Mouse (Mus musculus) thymus, adult 2 months (tissue): ENCODE results near the gene Prpf38b. TPM values are rescaled to one million over a fixed set of nuclear protein-coding genes. Genes with fewer than 3 reads are reported as not detected.
"Not testable (repeated sequence)": the region's sequence is repeated elsewhere in the genome, so short reads cannot be mapped to it uniquely, and the experiment has no call there.

ENCODE experiments used
- DNase-seq: peaks from one replicate; pipeline ENCODE4 v3.0.0; 2021
- H3K27ac ChIP-seq: fragments of 200-500 bp; 2 replicates; pipeline ENCODE4 v1.5.1; 2012; ENCODE audit warnings: low read length, control low read depth; ENCODE audit not compliant: control insufficient read depth, insufficient read depth
- H3K27me3 ChIP-seq: fragments of 200-500 bp; 2 replicates; pipeline ENCODE4 v1.6.1; 2012; ENCODE audit warnings: mild to moderate bottlenecking, low read length, moderate library complexity, mixed read lengths; ENCODE audit not compliant: control insufficient read depth, insufficient read depth
- H3K36me3 ChIP-seq: fragments of 200-500 bp; 2 replicates; pipeline ENCODE4 v1.6.1; 2012; ENCODE audit warnings: mild to moderate bottlenecking, low read length, moderate library complexity; ENCODE audit not compliant: control insufficient read depth, insufficient read depth
- H3K4me1 ChIP-seq: fragments of 200-500 bp; replicated peaks from 2 replicates; pipeline ENCODE4 v1.6.1; 2012; ENCODE audit warnings: low read length; ENCODE audit not compliant: control insufficient read depth, insufficient read depth
- H3K4me3 ChIP-seq: fragments of 200-500 bp; 2 replicates; pipeline ENCODE4 v1.5.1; 2012; ENCODE audit warnings: mild to moderate bottlenecking, low read length, control low read depth, moderate library complexity; ENCODE audit not compliant: control insufficient read depth, insufficient read depth
- CTCF ChIP-seq: fragments of 200-500 bp; IDR thresholded peaks from 2 replicates; pipeline ENCODE4 v1.5.1; 2012; ENCODE audit warnings: mild to moderate bottlenecking, control low read depth, low read length, moderate library complexity, borderline replicate concordance; ENCODE audit not compliant: control insufficient read depth, poor library complexity, insufficient read depth; ENCODE audit errors: extremely low read depth
- POLR2A ChIP-seq: fragments of 200-500 bp; IDR thresholded peaks from 2 replicates; pipeline ENCODE4 v1.6.1; 2012; ENCODE audit warnings: mild to moderate bottlenecking, low read length, control low read depth, moderate library complexity; ENCODE audit not compliant: control insufficient read depth, poor library complexity, insufficient read depth; ENCODE audit errors: extremely low read depth
- WGBS: fragments of 180-500 bp; shearing (Covaris S2); methylation state at CpG from one replicate; pipeline ENCODE4 v1.1.7; 2018; 5-methylcytosine and 5-hydroxymethylcytosine counted together
- polyA plus RNA-seq: library from polyadenylated mRNA; depleted of rRNA; stranded (reverse); fragments of >200 nt; gene quantifications from 2 replicates; pipeline ENCODE4 v1.2.3, GENCODE M21; 2012

Prpf38b gene
- polyA plus RNA-seq, 1 experiment = 141 TPM

GRCm38 (mm10) chr3:108867449-108867848 lies 44.1 kb downstream of the Prpf38b start:
- no peak for TF ChIP-seq POLR2A
- TF ChIP-seq CTCF = no peak
- Histone ChIP-seq H3K4me3 (no peak overlapping the region), H3K27me3 (no peaks in the 10 kb centered on the region), H3K36me3 (no peaks in the 10 kb centered on the region), H3K4me1 (peaks cover 9% of the 10 kb centered on the region), H3K27ac (no peak overlapping the region)
- 99% methylated on average over 3 of the region's 3 CpGs for WGBS
- DNase-seq = no peak

GRCm38 (mm10) chr3:108865676-108866075 lies 45.9 kb downstream of the Prpf38b start:
- TF ChIP-seq CTCF (no peak), POLR2A (no peak)
- no peaks in the 10 kb centered on the region for H3K36me3 ChIP-seq
- 8% methylated on average over 3 of the region's 3 CpGs for WGBS
- DNase-seq = peak; percentile 67
- H3K4me1 ChIP-seq = peaks cover 9% of the 10 kb centered on the region
- H3K27me3 ChIP-seq = no peaks in the 10 kb centered on the region
- H3K4me3 ChIP-seq = no peak overlapping the region
- H3K27ac ChIP-seq = peak overlapping the region; percentile 58

GRCm38 (mm10) chr3:108865129-108865528 lies 46.4 kb downstream of the Prpf38b start:
- Histone ChIP-seq H3K27ac (peak overlapping the region; percentile 58), H3K4me3 (no peak overlapping the region), H3K27me3 (no peaks in the 10 kb centered on the region), H3K4me1 (peaks cover 9% of the 10 kb centered on the region), H3K36me3 (no peaks in the 10 kb centered on the region)
- 21% methylated on average over 3 of the region's 3 CpGs for whole genome bisulfite sequencing
- no peak for DNase-seq
- TF ChIP-seq POLR2A (no peak), CTCF (no peak)

GRCm38 (mm10) chr3:108863091-108863490 lies 48.4 kb downstream of the Prpf38b start:
- Histone ChIP-seq H3K36me3 (no peaks in the 10 kb centered on the region), H3K4me3 (no peak overlapping the region), H3K27me3 (no peaks in the 10 kb centered on the region), H3K27ac (no peak overlapping the region), H3K4me1 (peaks cover 9% of the 10 kb centered on the region)
- 95% methylated on average over 10 of the region's 10 CpGs for WGBS
- TF ChIP-seq POLR2A (no peak), CTCF (no peak)
- DNase-seq = no peak

- not testable (repeated sequence) for H3K27me3 ChIP-seq, H3K36me3 ChIP-seq, H3K27ac ChIP-seq, DNase-seq, H3K4me3 ChIP-seq, H3K4me1 ChIP-seq
- WGBS = 85% methylated on average over 4 of the region's 4 CpGs
Observed at GRCm38 (mm10) chr3:108862282-108862681, 49.2 kb downstream of the Prpf38b start.

- WGBS = 86% methylated on average over 2 of the region's 2 CpGs
Observed at GRCm38 (mm10) chr3:108860786-108861185, 50.7 kb downstream of the Prpf38b start.

GRCm38 (mm10) chr3:108858231-108858770 lies 53.2 kb downstream of the Prpf38b start:
- DNase-seq = no peak
- 87% methylated on average over 7 of the region's 7 CpGs for WGBS
- no peak for TF ChIP-seq CTCF
- TF ChIP-seq POLR2A = no peak
- Histone ChIP-seq H3K4me3 (no peak overlapping the region), H3K4me1 (no peaks in the 10 kb centered on the region), H3K27ac (no peak overlapping the region; the same call in 1 of the 2 replicates), H3K36me3 (no peaks in the 10 kb centered on the region), H3K27me3 (no peaks in the 10 kb centered on the region)

More at GRCm38 (mm10) chr3:108860786-108861185, 50.7 kb downstream of the Prpf38b start:
- no peak overlapping the region for H3K27ac ChIP-seq
- no peak overlapping the region for H3K4me3 ChIP-seq
- DNase-seq = no peak
- H3K27me3 ChIP-seq = no peaks in the 10 kb centered on the region
- TF ChIP-seq CTCF (no peak), POLR2A (no peak)
- no peaks in the 10 kb centered on the region for H3K36me3 ChIP-seq
- H3K4me1 ChIP-seq = peaks cover 6% of the 10 kb centered on the region
